ENCODE assay signal across 13 mouse cellular contexts in the genomic region with DNA sequence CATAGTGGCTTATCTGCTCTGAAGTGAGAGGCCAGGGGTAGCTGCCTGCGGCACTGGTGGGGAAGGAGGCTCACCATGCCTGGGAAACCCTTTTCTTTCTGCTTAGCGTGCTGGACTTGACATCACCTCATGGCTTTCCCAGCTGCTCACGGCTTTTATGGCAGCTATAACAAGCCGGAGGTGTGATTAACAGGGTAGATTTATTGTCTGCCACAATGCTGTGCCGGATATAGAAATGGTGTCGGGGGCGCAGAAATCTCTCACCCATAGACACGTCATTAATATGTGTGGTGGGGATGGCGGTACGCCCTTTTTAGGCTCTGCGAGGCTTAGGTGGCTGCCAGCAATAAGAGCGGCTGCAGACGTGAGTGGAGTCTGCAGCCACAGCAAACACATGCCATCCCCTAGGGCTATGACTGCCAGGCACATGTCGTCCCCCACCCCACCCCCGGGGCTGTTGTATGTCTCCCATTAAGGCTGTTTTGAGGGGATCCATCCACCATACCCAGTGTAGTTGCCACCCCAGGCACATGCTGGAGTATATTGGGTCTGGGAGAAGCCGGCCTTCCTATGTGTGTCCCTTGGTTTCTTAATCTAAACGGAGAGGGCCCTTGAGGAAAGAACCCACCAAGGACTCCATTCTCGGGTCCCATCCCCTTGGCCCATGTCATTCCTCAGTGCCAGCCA.
DNase-seq lines count a peak whose midpoint lies in the region; ATAC-seq and TF ChIP-seq lines count a peak whose summit lies in the region.
"Had no signal": no experiment of that assay in that cellular context is flagged by ENCODE, and none has a peak within 500 bp of the region (broad histone marks: within the 10 kb centered on the region; RNA-seq: fewer than 3 reads in every experiment).

No protein-coding gene starts in this region.

- no peak for TF ChIP-seq CTCF in gastrocnemius, adult 2 months (IDR thresholded peaks at IDR 0.05)
- no peak for TF ChIP-seq CTCF in thymus, adult 2 months (IDR thresholded peaks at IDR 0.05; ENCODE audit: borderline replicate concordance, control insufficient read depth, extremely low read depth, insufficient read depth, low read length, poor library complexity)

- H3K27me3 ChIP-seq in kidney, embryonic 15.5 days, result no peaks in the 10 kb centered on the region
- H3K27me3 ChIP-seq in embryonic facial prominence, embryonic 15.5 days, result no peaks in the 10 kb centered on the region
- peaks cover 15% of the 10 kb centered on the region for H3K27me3 ChIP-seq in limb, embryonic 13.5 days
- no peaks in the 10 kb centered on the region for H3K27me3 ChIP-seq in liver, embryonic 11.5 days (replicated peaks; ENCODE audit: control insufficient read depth, insufficient read depth, low read length)
- H3K27me3 ChIP-seq in thymus, adult 2 months (ENCODE audit: control insufficient read depth, insufficient read depth, low read length), result no peaks in the 10 kb centered on the region
- H3K27me3 ChIP-seq: stomach, embryonic 15.5 days had no signal

- no peaks in the 10 kb centered on the region for H3K9me3 ChIP-seq in kidney, embryonic 15.5 days (replicated peaks)
- H3K9me3 ChIP-seq in embryonic facial prominence, embryonic 15.5 days (replicated peaks), result no peaks in the 10 kb centered on the region
- 0 out of 2 replicates have a peak, but pooled peaks cover 4% of the 10 kb centered on the region for H3K9me3 ChIP-seq in limb, embryonic 13.5 days
- H3K9me3 ChIP-seq in liver, embryonic 11.5 days (ENCODE audit: control insufficient read depth, low read length), result no peaks in the 10 kb centered on the region
- H3K9me3 ChIP-seq: stomach, embryonic 15.5 days had no signal

- H3K36me3 ChIP-seq in kidney, embryonic 15.5 days, result peaks cover 5% of the 10 kb centered on the region
- H3K36me3 ChIP-seq in embryonic facial prominence, embryonic 15.5 days, result no peaks in the 10 kb centered on the region
- H3K36me3 ChIP-seq in limb, embryonic 13.5 days, result no peaks in the 10 kb centered on the region
- H3K36me3 ChIP-seq in liver, embryonic 11.5 days (ENCODE audit: control insufficient read depth, insufficient read depth, low read length), result no peaks in the 10 kb centered on the region
- H3K36me3 ChIP-seq in thymus, adult 2 months (ENCODE audit: control insufficient read depth, insufficient read depth, low read length), result no peaks in the 10 kb centered on the region
- H3K36me3 ChIP-seq: stomach, embryonic 15.5 days had no signal

- H3K4me1 ChIP-seq in kidney, embryonic 15.5 days, result peaks cover 16% of the 10 kb centered on the region
- H3K4me1 ChIP-seq in embryonic facial prominence, embryonic 15.5 days, result 0 out of 2 replicates have a peak, but pooled peaks cover 4% of the 10 kb centered on the region
- H3K4me1 ChIP-seq in limb, embryonic 13.5 days, result peaks cover 25% of the 10 kb centered on the region
- H3K4me1 ChIP-seq in liver, embryonic 11.5 days (replicated peaks; ENCODE audit: control insufficient read depth, insufficient read depth, low read length), result no peaks in the 10 kb centered on the region
- H3K4me1 ChIP-seq in thymus, adult 2 months (replicated peaks; ENCODE audit: control insufficient read depth, insufficient read depth, low read length), result no peaks in the 10 kb centered on the region
- H3K4me1 ChIP-seq: stomach, embryonic 15.5 days had no signal

- ATAC-seq in kidney, embryonic 15.5 days (replicated peaks; ENCODE audit: low FRiP score), result 0 out of 2 replicates have a peak, but pooled peaks have one; percentile 25
- ATAC-seq in embryonic facial prominence, embryonic 15.5 days (ENCODE audit: insufficient number of reproducible peaks, low FRiP score, low TSS enrichment, low read depth), result no peak
- ATAC-seq in limb, embryonic 13.5 days (ENCODE audit: low FRiP score, low read depth), result peak; percentile 89
- no peak for ATAC-seq in liver, embryonic 11.5 days (replicated peaks; ENCODE audit: low FRiP score)
- ATAC-seq: inflammation-experienced regulatory T-cells, adult 6 months had no signal

- no peak overlapping the region for H3K9ac ChIP-seq in kidney, embryonic 15.5 days
- no peak overlapping the region for H3K9ac ChIP-seq in embryonic facial prominence, embryonic 15.5 days
- H3K9ac ChIP-seq in limb, embryonic 13.5 days, result 0 out of 2 replicates have a peak overlapping the region, but pooled peaks have one; percentile 13
- no peak overlapping the region for H3K9ac ChIP-seq in liver, embryonic 11.5 days (ENCODE audit: low read depth, low read length)
- H3K9ac ChIP-seq: stomach, embryonic 15.5 days had no signal

- intact Hi-C loops in gastrocnemius, adult 2 months (cut with DNase I), result no loop called here

- 33% methylated on average over 18 of the region's 18 CpGs for WGBS in kidney, embryonic 15.5 days
- 77% methylated on average over 18 of the region's 18 CpGs for WGBS in embryonic facial prominence, embryonic 15.5 days
- 24% methylated on average over 18 of the region's 18 CpGs for WGBS in limb, embryonic 13.5 days
- WGBS in liver, embryonic 11.5 days, result 76% methylated on average over 18 of the region's 18 CpGs
- WGBS in thymus, adult 2 months, result 97% methylated on average over 18 of the region's 18 CpGs

- no peak for TF ChIP-seq POLR2A in thymus, adult 2 months (IDR thresholded peaks at IDR 0.05; ENCODE audit: control insufficient read depth, extremely low read depth, insufficient read depth, low read length, poor library complexity)

- H3K27ac ChIP-seq in gastrocnemius, adult 2 months, result peak overlapping the region; percentile 82
- 0 out of 2 replicates have a peak overlapping the region, but pooled peaks have one; percentile 54 for H3K27ac ChIP-seq in kidney, embryonic 15.5 days
- 0 out of 2 replicates have a peak overlapping the region, but pooled peaks have one; percentile 25 for H3K27ac ChIP-seq in embryonic facial prominence, embryonic 15.5 days (replicated peaks)
- peak overlapping the region; percentile 28; the same call in 1 of the 2 replicates for H3K27ac ChIP-seq in limb, embryonic 13.5 days
- no peak overlapping the region for H3K27ac ChIP-seq in liver, embryonic 11.5 days (ENCODE audit: low read depth, low read length)
- H3K27ac ChIP-seq in thymus, adult 2 months (ENCODE audit: control insufficient read depth, insufficient read depth, low read length), result no peak overlapping the region
- H3K27ac ChIP-seq: stomach, embryonic 15.5 days had no signal

- no peak overlapping the region for H3K4me3 ChIP-seq in gastrocnemius, adult 2 months
- H3K4me3 ChIP-seq in kidney, embryonic 15.5 days (replicated peaks), result no peak overlapping the region
- no peak overlapping the region for H3K4me3 ChIP-seq in embryonic facial prominence, embryonic 15.5 days (replicated peaks)
- no peak overlapping the region for H3K4me3 ChIP-seq in limb, embryonic 13.5 days
- no peak overlapping the region for H3K4me3 ChIP-seq in liver, embryonic 11.5 days (ENCODE audit: low read depth, low read length)
- H3K4me3 ChIP-seq in thymus, adult 2 months (ENCODE audit: control insufficient read depth, insufficient read depth, low read length), result no peak overlapping the region
- H3K4me3 ChIP-seq: stomach, embryonic 15.5 days had no signal

- no peak for DNase-seq in gastrocnemius, adult 2 months
- DNase-seq in gastrocnemius, adult 8-10 months (ENCODE audit: low spot score in 2 of 2), result no peak
- DNase-seq in kidney, adult 8-10 months, result no peak
- DNase-seq in liver, embryonic 11.5 days (ENCODE audit: low spot score), result no peak
- DNase-seq in thymus, adult 2 months, result no peak
- DNase-seq: cerebellum, postnatal 36 days; gastrocnemius, postnatal 14 days; right cerebral cortex, postnatal 4 days had no signal

- H3K4me2 ChIP-seq in kidney, embryonic 15.5 days, result 0 out of 2 replicates have a peak overlapping the region, but pooled peaks have one; percentile 4
- no peak overlapping the region for H3K4me2 ChIP-seq in embryonic facial prominence, embryonic 15.5 days (replicated peaks)
- H3K4me2 ChIP-seq in limb, embryonic 13.5 days (replicated peaks), result peak overlapping the region; percentile 25
- H3K4me2 ChIP-seq in liver, embryonic 11.5 days, result no peak overlapping the region
- H3K4me2 ChIP-seq: stomach, embryonic 15.5 days had no signal

Comparison
In these comparisons a context has a peak if more than half of its experiments do, and no peak if none do; other contexts are left out.
1. H3K27ac ChIP-seq: peak in gastrocnemius, adult 2 months (single experiment), kidney, embryonic 15.5 days (single experiment), embryonic facial prominence, embryonic 15.5 days (single experiment) and limb, embryonic 13.5 days (single experiment); none in liver, embryonic 11.5 days (single experiment) and thymus, adult 2 months (single experiment).
2. ATAC-seq: peak in kidney, embryonic 15.5 days (single experiment) and limb, embryonic 13.5 days (single experiment); none in embryonic facial prominence, embryonic 15.5 days (single experiment) and liver, embryonic 11.5 days (single experiment).
3. H3K4me2 ChIP-seq: peak in kidney, embryonic 15.5 days (single experiment) and limb, embryonic 13.5 days (single experiment); none in embryonic facial prominence, embryonic 15.5 days (single experiment) and liver, embryonic 11.5 days (single experiment).